Mouse (Mus musculus): ENCODE measurements around the gene Sphk1.

GRCm38 (mm10) chr11:116555572-116555971 is 24.8 kb downstream of the Sphk1 start:
- no peak for TF ChIP-seq CTCF (IDR thresholded peaks at IDR 0.05; ENCODE audit: control insufficient read depth, insufficient read depth, insufficient read length)
- TF ChIP-seq MYOG (IDR thresholded peaks at IDR 0.05; ENCODE audit: control insufficient read depth, extremely low read depth, insufficient read length) = no peak

All from C2C12 (cell line).